Mouse (Mus musculus) E14TG2a.4 (cell line): ENCODE data around the gene Nxpe2.
"Not testable (repeated sequence)": the region's sequence is repeated elsewhere in the genome, so short reads cannot be mapped to it uniquely, and the experiment has no call there.

Source experiments
- H3K27me3 ChIP-seq: 2 replicates; pipeline ENCODE4 v1.6.1; 2014; ENCODE audit warnings: low read length, control low read depth; ENCODE audit not compliant: insufficient read depth
- H3K36me3 ChIP-seq: 2 replicates; pipeline ENCODE4 v1.6.1; 2014; ENCODE audit warnings: low read length, control low read depth; ENCODE audit not compliant: insufficient read depth
- H3K4me1 ChIP-seq: replicated peaks from 2 replicates; pipeline ENCODE4 v1.6.1; 2014; ENCODE audit warnings: low read depth, low read length, control low read depth
- H3K4me3 ChIP-seq: replicated peaks from 2 replicates; pipeline ENCODE4 v1.5.1; 2014; ENCODE audit warnings: mild to moderate bottlenecking, low read length
- H3K9me3 ChIP-seq: 2 replicates; pipeline ENCODE4 v1.6.1; 2014; ENCODE audit warnings: low read length, control low read depth
- CTCF ChIP-seq: conservative IDR thresholded peaks from 2 replicates; pipeline ENCODE4 v1.5.1; 2014; ENCODE audit warnings: low read length
- NANOG ChIP-seq: IDR thresholded peaks from 2 replicates; pipeline ENCODE4 v1.6.1; 2014; ENCODE audit warnings: borderline replicate concordance, low read length, mixed read lengths
- POU5F1 ChIP-seq: IDR thresholded peaks from 2 replicates; pipeline ENCODE4 v1.6.1; 2014; ENCODE audit warnings: low read length, borderline replicate concordance

Gene Nxpe2

GRCm38 (mm10) chr9:48326338-48326737, 26.9 kb downstream of the Nxpe2 start:
- H3K4me1 ChIP-seq: no peaks in the 10 kb centered on the region
- no peaks in the 10 kb centered on the region for H3K27me3 ChIP-seq
- no peak overlapping the region for H3K4me3 ChIP-seq
- no peaks in the 10 kb centered on the region for H3K9me3 ChIP-seq
- no peaks in the 10 kb centered on the region for H3K36me3 ChIP-seq
- TF ChIP-seq NANOG (no peak), CTCF (no peak), POU5F1 (no peak)

GRCm38 (mm10) chr9:48315825-48316224, 37.4 kb downstream of the Nxpe2 start:
- Histone ChIP-seq H3K36me3 (no peaks in the 10 kb centered on the region), H3K4me3 (no peak overlapping the region), H3K9me3 (no peaks in the 10 kb centered on the region), H3K4me1 (no peaks in the 10 kb centered on the region; the same call in 1 of the 2 replicates), H3K27me3 (no peaks in the 10 kb centered on the region)
- TF ChIP-seq POU5F1 (no peak), NANOG (no peak), CTCF (no peak)

GRCm38 (mm10) chr9:48314194-48314593, 39.1 kb downstream of the Nxpe2 start:
- Histone ChIP-seq H3K9me3 (no peaks in the 10 kb centered on the region), H3K27me3 (no peaks in the 10 kb centered on the region), H3K36me3 (no peaks in the 10 kb centered on the region), H3K4me1 (no peaks in the 10 kb centered on the region; the same call in 1 of the 2 replicates), H3K4me3 (no peak overlapping the region)
- TF ChIP-seq NANOG: no peak
- TF ChIP-seq CTCF: no peak
- TF ChIP-seq POU5F1: no peak

- Histone ChIP-seq H3K27me3 (no peaks in the 10 kb centered on the region), H3K4me1 (peaks cover 7% of the 10 kb centered on the region), H3K9me3 (no peaks in the 10 kb centered on the region), H3K4me3 (no peak overlapping the region), H3K36me3 (no peaks in the 10 kb centered on the region)
- TF ChIP-seq POU5F1 (no peak), NANOG (no peak), CTCF (no peak)
Observed at GRCm38 (mm10) chr9:48311241-48311640, 42.0 kb downstream of the Nxpe2 start.

GRCm38 (mm10) chr9:48303564-48303963, 49.7 kb downstream of the Nxpe2 start:
- H3K4me3 ChIP-seq: not testable (repeated sequence)
- TF ChIP-seq NANOG: peak; percentile 36; the same call in 1 of the 2 replicates

GRCm38 (mm10) chr9:48298983-48299382, 54.3 kb downstream of the Nxpe2 start:
- no peak overlapping the region for H3K4me3 ChIP-seq
- H3K27me3 ChIP-seq: no peaks in the 10 kb centered on the region
- TF ChIP-seq CTCF (no peak), NANOG (no peak), POU5F1 (no peak)
- H3K9me3 ChIP-seq: peaks cover 39% of the 10 kb centered on the region
- H3K4me1 ChIP-seq: peaks cover 7% of the 10 kb centered on the region; the same call in 1 of the 2 replicates
- H3K36me3 ChIP-seq: 0 out of 2 replicates have a peak, but pooled peaks cover 7% of the 10 kb centered on the region

More at GRCm38 (mm10) chr9:48303564-48303963, 49.7 kb downstream of the Nxpe2 start:
- not testable (repeated sequence) for H3K27me3 ChIP-seq
- peaks cover 52% of the 10 kb centered on the region for H3K9me3 ChIP-seq
- peaks cover 29% of the 10 kb centered on the region for H3K4me1 ChIP-seq
- H3K36me3 ChIP-seq: 0 out of 2 replicates have a peak, but pooled peaks cover 10% of the 10 kb centered on the region

GRCm38 (mm10) chr9:48294754-48295153, 58.5 kb downstream of the Nxpe2 start:
- Histone ChIP-seq H3K9me3 (no peaks in the 10 kb centered on the region), H3K36me3 (no peaks in the 10 kb centered on the region), H3K27me3 (no peaks in the 10 kb centered on the region; the same call in 1 of the 2 replicates), H3K4me3 (no peak overlapping the region), H3K4me1 (peaks cover 6% of the 10 kb centered on the region; the same call in 1 of the 2 replicates)
- no peak for TF ChIP-seq CTCF
- TF ChIP-seq POU5F1: no peak
- no peak for TF ChIP-seq NANOG

- no peaks in the 10 kb centered on the region for H3K36me3 ChIP-seq
- H3K9me3 ChIP-seq: no peaks in the 10 kb centered on the region
- no peaks in the 10 kb centered on the region; the same call in 1 of the 2 replicates for H3K27me3 ChIP-seq
- H3K4me3 ChIP-seq: no peak overlapping the region
- H3K4me1 ChIP-seq: no peaks in the 10 kb centered on the region
- TF ChIP-seq CTCF (no peak), POU5F1 (no peak), NANOG (no peak)
Observed at GRCm38 (mm10) chr9:48290281-48290680, 63.0 kb downstream of the Nxpe2 start.

GRCm38 (mm10) chr9:48284221-48284620, 69.0 kb downstream of the Nxpe2 start:
- Histone ChIP-seq H3K9me3 (no peaks in the 10 kb centered on the region), H3K36me3 (no peaks in the 10 kb centered on the region), H3K4me1 (no peaks in the 10 kb centered on the region), H3K4me3 (no peak overlapping the region), H3K27me3 (0 out of 2 replicates have a peak, but pooled peaks cover 5% of the 10 kb centered on the region)
- TF ChIP-seq POU5F1: no peak
- TF ChIP-seq NANOG: no peak
- TF ChIP-seq CTCF: no peak
